Mouse (Mus musculus): Measurements from ENCODE around the gene Cers2.

DNA sequence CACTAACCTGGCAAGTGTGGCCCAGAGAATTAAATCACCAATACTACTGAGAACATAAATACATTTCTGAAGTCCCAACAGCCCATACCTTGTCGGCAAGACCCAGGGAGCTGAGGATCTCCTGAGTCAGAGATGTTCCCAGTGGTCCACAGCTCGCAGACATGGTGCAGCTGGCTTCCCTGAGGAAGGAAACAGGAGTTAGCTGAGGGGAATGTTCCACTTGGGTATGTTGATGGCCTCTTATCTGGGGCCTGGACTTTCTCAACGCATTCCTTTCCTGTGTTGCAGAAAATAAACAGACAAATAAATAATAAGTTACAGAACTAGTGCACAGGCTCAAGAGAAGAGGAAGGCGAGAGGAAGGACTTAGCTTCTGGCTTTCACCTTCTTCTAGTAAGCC lies 8.3 kb upstream of the Cers2 start:
- TF ChIP-seq CTCF (IDR thresholded peaks at IDR 0.05; ENCODE audit: low read depth) (no peak), EP300 (IDR thresholded peaks at IDR 0.05; ENCODE audit: low read depth) (no peak)

Measured in liver, postnatal 0 days (tissue).